Comparison of ENCODE assay signal across 24 mouse cellular contexts in the genomic region with DNA sequence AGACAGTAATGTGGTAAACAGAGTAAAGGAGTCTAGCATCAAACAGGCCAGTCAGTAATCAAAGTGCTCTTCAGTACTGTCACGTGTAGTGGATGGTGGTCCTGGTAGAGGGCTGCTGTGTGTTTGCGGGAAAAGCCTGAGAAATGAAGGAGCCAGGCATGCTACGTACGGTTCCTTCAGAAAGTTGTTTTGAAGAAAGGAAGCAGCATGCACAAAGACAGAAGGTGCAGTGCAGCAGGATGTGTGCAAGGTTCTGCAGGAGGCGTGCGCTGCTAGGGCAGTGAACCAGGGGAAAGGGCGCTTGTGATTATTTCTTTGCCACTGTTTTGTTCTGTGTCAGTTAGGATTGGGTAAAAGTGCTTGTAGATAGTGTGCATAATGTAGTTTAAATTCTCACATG. TPM values are rescaled to one million over a fixed set of nuclear protein-coding genes. Genes with fewer than 3 reads are reported as not detected.
DNase-seq lines count a peak whose midpoint lies in the region; ATAC-seq and TF ChIP-seq lines count a peak whose summit lies in the region.
"Had no signal": no experiment of that assay in that cellular context is flagged by ENCODE, and none has a peak within 500 bp of the region (broad histone marks: within the 10 kb centered on the region; RNA-seq: fewer than 3 reads in every experiment).

No protein-coding gene starts in this region.

- H3K36me3 ChIP-seq in heart, postnatal 0 days (replicated peaks; ENCODE audit: control insufficient read depth, insufficient read depth, low read length) = peaks cover 5% of the 10 kb centered on the region; the same call in 1 of the 2 replicates
- H3K36me3 ChIP-seq in forebrain, embryonic 14.5 days (ENCODE audit: control insufficient read depth, insufficient read depth, low read length) = 0 out of 2 replicates have a peak, but pooled peaks cover 2% of the 10 kb centered on the region
- H3K36me3 ChIP-seq: heart, embryonic 15.5 days; neural tube, embryonic 13.5 days; stomach, embryonic 15.5 days had no signal

- H3K4me2 ChIP-seq in heart, postnatal 0 days (ENCODE audit: low read depth, low read length) = no peak overlapping the region
- H3K4me2 ChIP-seq in forebrain, embryonic 14.5 days (ENCODE audit: low read length) = no peak overlapping the region
- H3K4me2 ChIP-seq: embryonic facial prominence, embryonic 15.5 days; heart, embryonic 15.5 days; intestine, embryonic 15.5 days; limb, embryonic 12.5 days; liver, embryonic 12.5 days; lung, embryonic 14.5 days; midbrain, embryonic 11.5 days; neural tube, embryonic 13.5 days; stomach, embryonic 15.5 days had no signal

- ATAC-seq in heart, postnatal 0 days (ENCODE audit: insufficient read depth, low read depth) = no peak
- peak; percentile 42 for ATAC-seq in CD4-positive, CD25-positive, alpha-beta regulatory T cell, adult 4 months
- ATAC-seq in forebrain, embryonic 14.5 days = no peak
- ATAC-seq: intestine, embryonic 15.5 days; liver, embryonic 12.5 days had no signal

- TF ChIP-seq CTCF in heart, postnatal 0 days (IDR thresholded peaks at IDR 0.05; ENCODE audit: low read depth) = no peak

- H3K9ac ChIP-seq in heart, postnatal 0 days (replicated peaks; ENCODE audit: low read depth, low read length) = no peak overlapping the region
- H3K9ac ChIP-seq in forebrain, embryonic 14.5 days (ENCODE audit: low read length) = no peak overlapping the region
- H3K9ac ChIP-seq: embryonic facial prominence, embryonic 15.5 days; heart, embryonic 15.5 days; intestine, embryonic 15.5 days; limb, embryonic 12.5 days; liver, embryonic 12.5 days; lung, embryonic 14.5 days; neural tube, embryonic 13.5 days; stomach, embryonic 15.5 days had no signal

- no peaks in the 10 kb centered on the region for H3K27me3 ChIP-seq in heart, postnatal 0 days (ENCODE audit: control insufficient read depth, insufficient read depth, low read length)
- no peaks in the 10 kb centered on the region for H3K27me3 ChIP-seq in forebrain, embryonic 14.5 days (replicated peaks; ENCODE audit: control insufficient read depth, insufficient read depth, low read length)
- H3K27me3 ChIP-seq: embryonic facial prominence, embryonic 15.5 days; heart, embryonic 15.5 days; intestine, embryonic 15.5 days; limb, embryonic 12.5 days; liver, embryonic 12.5 days; neural tube, embryonic 13.5 days; stomach, embryonic 15.5 days had no signal

- no peak for DNase-seq in heart, postnatal 0 days (ENCODE audit: low spot score)
- no peak for DNase-seq in heart, adult 11 months
- DNase-seq in naive thymus-derived CD4-positive, alpha-beta T cell, adult 2 months (ENCODE audit: low read depth) = peak; percentile 79
- peak; percentile 70 for DNase-seq in thymus, postnatal 14 days
- no peak for DNase-seq in right cerebral cortex, adult 18-20 months
- DNase-seq in layer of hippocampus, adult 11-12 months (ENCODE audit: low spot score) = no peak
- DNase-seq in forebrain, embryonic 14.5 days (ENCODE audit: low spot score) = no peak
- DNase-seq: adrenal gland, postnatal 36 days; cerebellum, adult 11-12 months; cerebellum, postnatal 25 days; kidney, postnatal 4 days; lung, embryonic 14.5 days had no signal

- H3K9me3 ChIP-seq in heart, postnatal 0 days (replicated peaks; ENCODE audit: control insufficient read depth, low read length) = no peaks in the 10 kb centered on the region
- H3K9me3 ChIP-seq in forebrain, embryonic 14.5 days (replicated peaks; ENCODE audit: control insufficient read depth, low read length) = no peaks in the 10 kb centered on the region
- H3K9me3 ChIP-seq: embryonic facial prominence, embryonic 15.5 days; heart, embryonic 15.5 days; hindbrain, embryonic 10.5 days; intestine, embryonic 15.5 days; limb, embryonic 12.5 days; liver, embryonic 12.5 days; neural tube, embryonic 13.5 days; stomach, embryonic 15.5 days had no signal

- H3K27ac ChIP-seq in heart, postnatal 0 days (ENCODE audit: low read depth) = peak overlapping the region; percentile 16; the same call in 1 of the 2 replicates
- no peak overlapping the region for H3K27ac ChIP-seq in forebrain, embryonic 14.5 days (ENCODE audit: low read depth, low read length)
- H3K27ac ChIP-seq: embryonic facial prominence, embryonic 15.5 days; heart, embryonic 15.5 days; hindbrain, embryonic 10.5 days; intestine, embryonic 15.5 days; limb, embryonic 12.5 days; liver, embryonic 12.5 days; neural tube, embryonic 13.5 days; stomach, embryonic 15.5 days had no signal

- H3K4me1 ChIP-seq in heart, postnatal 0 days (ENCODE audit: control insufficient read depth, insufficient read depth) = peaks cover 16% of the 10 kb centered on the region
- peaks cover 10% of the 10 kb centered on the region; the same call in 1 of the 2 replicates for H3K4me1 ChIP-seq in forebrain, embryonic 14.5 days (ENCODE audit: control insufficient read depth, insufficient read depth, low read length)

- TF ChIP-seq EP300 in heart, postnatal 0 days (IDR thresholded peaks at IDR 0.05; ENCODE audit: low read depth) = no peak

- WGBS in heart, postnatal 0 days = 74% methylated on average over 7 of the region's 7 CpGs
- 87% methylated on average over 7 of the region's 7 CpGs for WGBS in forebrain, embryonic 14.5 days

- no peak overlapping the region for H3K4me3 ChIP-seq in heart, postnatal 0 days (ENCODE audit: low read depth, low read length)
- no peak overlapping the region for H3K4me3 ChIP-seq in forebrain, embryonic 14.5 days (ENCODE audit: low read depth, low read length)
- H3K4me3 ChIP-seq: embryonic facial prominence, embryonic 15.5 days; heart, embryonic 15.5 days; hindbrain, embryonic 10.5 days; intestine, embryonic 15.5 days; limb, embryonic 12.5 days; liver, embryonic 12.5 days; neural tube, embryonic 13.5 days; stomach, embryonic 15.5 days had no signal

RNA-seq across cellular contexts. Expression of a gene that starts 2.8 kb away (rescaled TPM):
- 55.5 and 66.8 TPM in 2 replicates for total RNA-seq in heart, postnatal 0 days (2014; rRNA removed; ENCODE audit: low replicate concordance)
- polyA plus RNA-seq in heart, postnatal 0 days (2015; fragmentation: Nextera tagmentation; extraction: Ambion mirVana) = 38.7 and 39.4 TPM in 2 replicates
- 10 to 100 TPM; 83.5 to 93.7 TPM for polyA plus RNA-seq in CD4-positive, CD25-positive, alpha-beta regulatory T cell, adult 4 months (2017; shearing (Covaris generic))
- polyA plus RNA-seq in forebrain, embryonic 14.5 days (2014; fragmentation: Nextera tagmentation; extraction: Ambion mirVana) = 55.6 and 56.9 TPM in 2 replicates

RNA-seq across cellular contexts. Expression of a gene that starts 34.4 kb away (rescaled TPM):
- total RNA-seq in heart, postnatal 0 days (2014; rRNA removed; ENCODE audit: low replicate concordance) = not detected in 2 replicates
- polyA plus RNA-seq in heart, postnatal 0 days (2015; fragmentation: Nextera tagmentation; extraction: Ambion mirVana) = 0.07 and 0.10 TPM in 2 replicates
- 10 to 100 TPM; 92.7 to 95.9 TPM for polyA plus RNA-seq in CD4-positive, CD25-positive, alpha-beta regulatory T cell, adult 4 months (2017; shearing (Covaris generic))
- polyA plus RNA-seq in forebrain, embryonic 14.5 days (2014; fragmentation: Nextera tagmentation; extraction: Ambion mirVana) = not detected in 2 replicates
- total RNA-seq: gastrocnemius, adult 8-10 months; layer of hippocampus, postnatal 10 days had no signal
- polyA plus RNA-seq: liver, embryonic 12.5 days had no signal

Comparison
In these comparisons a context has a peak if more than half of its experiments do, and no peak if none do; other contexts are left out.
1. DNase-seq: peak in naive thymus-derived CD4-positive, alpha-beta T cell, adult 2 months (single experiment) and thymus, postnatal 14 days (single experiment); none in heart, postnatal 0 days (single experiment), heart, adult 11 months (single experiment), right cerebral cortex, adult 18-20 months (single experiment), layer of hippocampus, adult 11-12 months (single experiment) and forebrain, embryonic 14.5 days (single experiment).
2. RNA of a gene that starts 34.4 kb away (polyA plus RNA-seq): 92.7 to 95.9 TPM in CD4-positive, CD25-positive, alpha-beta regulatory T cell, adult 4 months; 0.07 to 0.10 TPM in heart, postnatal 0 days and not detected in forebrain, embryonic 14.5 days; every median in the first group is over 10 times any median in the second.